Mouse (Mus musculus) stomach, postnatal 0 days (tissue): ENCODE results near the gene Gm43951. TPM values are rescaled to one million over a fixed set of nuclear protein-coding genes. Genes with fewer than 3 reads are reported as not detected.
"Not testable (repeated sequence)": the region's sequence is repeated elsewhere in the genome, so short reads cannot be mapped to it uniquely, and the experiment has no call there.

ENCODE experiments used
- ATAC-seq: fragments of 200-750 bp; cut with Nextera tagmentation; 2 replicates; pipeline ENCODE4 v1.8.0; 2017; ENCODE audit not compliant: low FRiP score, low TSS enrichment
- DNase-seq: peaks from one replicate; pipeline ENCODE4 v3.0.0-alpha.2; 2016; ENCODE audit warnings: low spot score
- H3K27ac ChIP-seq: fragments of 300-500 bp; sonication (generic); replicated peaks from 2 replicates; pipeline ENCODE4 v1.5.1; 2014; ENCODE audit warnings: mild to moderate bottlenecking, control low read depth
- H3K27me3 ChIP-seq: fragments of 300-500 bp; sonication (generic); 2 replicates; pipeline ENCODE4 v1.6.1; 2014; ENCODE audit warnings: low read length; ENCODE audit not compliant: control insufficient read depth, insufficient read depth
- H3K36me3 ChIP-seq: fragments of 300-500 bp; sonication (generic); 2 replicates; pipeline ENCODE4 v1.6.1; 2014; ENCODE audit warnings: low read length, mixed read lengths; ENCODE audit not compliant: control insufficient read depth, insufficient read depth
- H3K4me1 ChIP-seq: fragments of 300-500 bp; sonication (generic); replicated peaks from 2 replicates; pipeline ENCODE4 v1.6.1; 2014; ENCODE audit warnings: antibody characterized with exemption; ENCODE audit not compliant: control insufficient read depth, insufficient read depth
- H3K4me2 ChIP-seq: fragments of 300-500 bp; sonication (generic); replicated peaks from 2 replicates; pipeline ENCODE4 v1.6.1; 2014; ENCODE audit warnings: low read depth, mild to moderate bottlenecking, control low read depth, moderate library complexity
- H3K4me3 ChIP-seq: fragments of 300-500 bp; sonication (generic); 2 replicates; pipeline ENCODE4 v1.5.1; 2014; ENCODE audit warnings: low read depth, low read length, control low read depth
- H3K9ac ChIP-seq: fragments of 300-500 bp; sonication (generic); 2 replicates; pipeline ENCODE4 v1.6.1; 2014; ENCODE audit warnings: mild to moderate bottlenecking, low read length, control low read depth, mixed read lengths
- H3K9me3 ChIP-seq: fragments of 300-500 bp; sonication (generic); 2 replicates; pipeline ENCODE4 v1.6.1; 2016; ENCODE audit warnings: low read length; ENCODE audit not compliant: control insufficient read depth
- CTCF ChIP-seq: IDR thresholded peaks from 2 replicates; pipeline ENCODE4 v1.5.1; 2016; ENCODE audit warnings: antibody characterized with exemption, low read depth, mild to moderate bottlenecking, moderate library complexity
- EP300 ChIP-seq: optimal IDR thresholded peaks from 2 replicates; pipeline ENCODE3; 2016; ENCODE audit warnings: antibody characterized with exemption
- WGBS: fragments of 180-500 bp; shearing (Covaris S2); extraction: QIAGEN DNeasy Blood & Tissue Kit; methylation state at CpG from one replicate; pipeline ENCODE4 v1.1.7; 2014; 5-methylcytosine and 5-hydroxymethylcytosine counted together
- polyA plus RNA-seq: library from polyadenylated mRNA; unstranded; fragments of >200 nt; fragmentation: Nextera tagmentation; extraction: Ambion mirVana; gene quantifications from 2 replicates; pipeline ENCODE4 v1.2.1, GENCODE M21; 2015

Gene Gm43951
- polyA plus RNA-seq, 1 experiment from 2014 or later, result 0.10 TPM

- 91% methylated on average over 6 of the region's 6 CpGs for WGBS
- no peak for TF ChIP-seq EP300
- TF ChIP-seq CTCF, result no peak
- ATAC-seq (no peak), DNase-seq (no peak)
- no peak overlapping the region for H3K9ac ChIP-seq
- no peak overlapping the region for H3K4me2 ChIP-seq
- no peak overlapping the region for H3K27ac ChIP-seq
- peaks cover 17% of the 10 kb centered on the region for H3K36me3 ChIP-seq
- no peaks in the 10 kb centered on the region for H3K27me3 ChIP-seq
- H3K4me3 ChIP-seq, result no peak overlapping the region
- no peaks in the 10 kb centered on the region for H3K4me1 ChIP-seq
- no peaks in the 10 kb centered on the region for H3K9me3 ChIP-seq
These were observed 31.9 kb downstream of the Gm43951 start for GRCm38 (mm10) chr11:72174721-72175120.

GRCm38 (mm10) chr11:72173506-72173905, 33.1 kb downstream of the Gm43951 start:
- ATAC-seq, result no peak
- Histone ChIP-seq H3K4me2 (no peak overlapping the region), H3K9ac (no peak overlapping the region), H3K4me1 (no peaks in the 10 kb centered on the region), H3K9me3 (no peaks in the 10 kb centered on the region), H3K4me3 (no peak overlapping the region), H3K27me3 (no peaks in the 10 kb centered on the region), H3K27ac (no peak overlapping the region), H3K36me3 (peaks cover 18% of the 10 kb centered on the region)
- TF ChIP-seq CTCF, result no peak
- TF ChIP-seq EP300, result no peak
- WGBS, result 87% methylated on average over 5 of the region's 5 CpGs
- no peak for DNase-seq

- DNase-seq, H3K4me1 ChIP-seq, H3K9ac ChIP-seq, H3K27ac ChIP-seq, ATAC-seq, H3K4me3 ChIP-seq, H3K9me3 ChIP-seq, H3K27me3 ChIP-seq, H3K4me2 ChIP-seq: not testable (repeated sequence)
- WGBS, result 84% methylated on average over 4 of the region's 4 CpGs
- peaks cover 12% of the 10 kb centered on the region; the same call in 1 of the 2 replicates for H3K36me3 ChIP-seq
These were observed 34.7 kb downstream of the Gm43951 start for GRCm38 (mm10) chr11:72171906-72172305.

GRCm38 (mm10) chr11:72169871-72170270, 36.8 kb downstream of the Gm43951 start:
- H3K4me1 ChIP-seq, result no peaks in the 10 kb centered on the region
- TF ChIP-seq EP300 (no peak), CTCF (no peak)
- H3K4me3 ChIP-seq, result no peak overlapping the region
- H3K9me3 ChIP-seq, result no peaks in the 10 kb centered on the region
- peaks cover 5% of the 10 kb centered on the region for H3K36me3 ChIP-seq
- no peak for ATAC-seq
- no peak overlapping the region for H3K4me2 ChIP-seq
- no peaks in the 10 kb centered on the region for H3K27me3 ChIP-seq
- DNase-seq, result no peak
- WGBS, result 68% methylated on average over 4 of the region's 4 CpGs
- H3K9ac ChIP-seq, result no peak overlapping the region
- H3K27ac ChIP-seq, result no peak overlapping the region

- ATAC-seq, result no peak
- H3K36me3 ChIP-seq, result peaks cover 4% of the 10 kb centered on the region
- no peak for TF ChIP-seq CTCF
- TF ChIP-seq EP300, result no peak
These were observed 43.4 kb downstream of the Gm43951 start for GRCm38 (mm10) chr11:72163198-72163597.

GRCm38 (mm10) chr11:72156624-72157023, 50.0 kb downstream of the Gm43951 start:
- Histone ChIP-seq H3K9ac (no peak overlapping the region), H3K4me1 (no peaks in the 10 kb centered on the region), H3K4me2 (no peak overlapping the region), H3K4me3 (no peak overlapping the region), H3K27ac (no peak overlapping the region), H3K36me3 (peaks cover 3% of the 10 kb centered on the region; the same call in 1 of the 2 replicates), H3K9me3 (no peaks in the 10 kb centered on the region), H3K27me3 (no peaks in the 10 kb centered on the region)
- no peak for ATAC-seq
- WGBS, result 48% methylated on average over 2 of the region's 2 CpGs
- TF ChIP-seq EP300 (no peak), CTCF (no peak)
- DNase-seq, result no peak

More at GRCm38 (mm10) chr11:72163198-72163597, 43.4 kb downstream of the Gm43951 start:
- H3K9ac ChIP-seq, result no peak overlapping the region
- H3K4me3 ChIP-seq, result no peak overlapping the region
- H3K4me2 ChIP-seq, result no peak overlapping the region
- H3K27me3 ChIP-seq, result no peaks in the 10 kb centered on the region
- H3K27ac ChIP-seq, result no peak overlapping the region
- H3K9me3 ChIP-seq, result no peaks in the 10 kb centered on the region
- no peak for DNase-seq
- 83% methylated on average over 2 of the region's 2 CpGs for WGBS
- H3K4me1 ChIP-seq, result no peaks in the 10 kb centered on the region
